Mouse (Mus musculus) heart, postnatal 0 days (tissue): ENCODE results near the gene Eif3k. TPM values are rescaled to one million over a fixed set of nuclear protein-coding genes. Genes with fewer than 3 reads are reported as not detected.
A peak's percentile ranks its signal among the peaks of the same experiment; 100 is the strongest.

Source experiments
- ATAC-seq: fragments of 200-750 bp; cut with Nextera tagmentation; 2 replicates; pipeline ENCODE4 v1.8.0; 2017; ENCODE audit warnings: low read depth, moderate number of reproducible peaks, moderate library complexity; ENCODE audit not compliant: insufficient read depth
- DNase-seq: peaks from one replicate; pipeline ENCODE4 v3.0.0-alpha.2; 2016; ENCODE audit warnings: low spot score
- H3K27ac ChIP-seq: fragments of 300-500 bp; sonication (generic); 2 replicates; pipeline ENCODE4 v1.5.1; 2014; ENCODE audit warnings: low read depth, mild to moderate bottlenecking
- H3K27me3 ChIP-seq: fragments of 300-500 bp; sonication (generic); 2 replicates; pipeline ENCODE4 v1.6.1; 2014; ENCODE audit warnings: low read length, mixed read lengths; ENCODE audit not compliant: control insufficient read depth, insufficient read depth
- H3K36me3 ChIP-seq: fragments of 300-500 bp; sonication (generic); replicated peaks from 2 replicates; pipeline ENCODE4 v1.6.1; 2014; ENCODE audit warnings: low read length, mixed read lengths; ENCODE audit not compliant: control insufficient read depth, insufficient read depth
- H3K4me1 ChIP-seq: fragments of 300-500 bp; sonication (generic); 2 replicates; pipeline ENCODE4 v1.6.1; 2014; ENCODE audit warnings: antibody characterized with exemption; ENCODE audit not compliant: control insufficient read depth, insufficient read depth
- H3K4me2 ChIP-seq: fragments of 300-500 bp; sonication (generic); 2 replicates; pipeline ENCODE4 v1.6.1; 2014; ENCODE audit warnings: low read depth, mild to moderate bottlenecking, low read length, moderate library complexity
- H3K4me3 ChIP-seq: fragments of 300-500 bp; sonication (generic); 2 replicates; pipeline ENCODE4 v1.5.1; 2014; ENCODE audit warnings: low read depth, low read length
- H3K9ac ChIP-seq: fragments of 300-500 bp; sonication (generic); replicated peaks from 2 replicates; pipeline ENCODE4 v1.6.1; 2014; ENCODE audit warnings: low read depth, low read length, mixed read lengths
- H3K9me3 ChIP-seq: fragments of 300-500 bp; sonication (generic); replicated peaks from 2 replicates; pipeline ENCODE4 v1.6.1; 2016; ENCODE audit warnings: low read length; ENCODE audit not compliant: control insufficient read depth
- CTCF ChIP-seq: IDR thresholded peaks from 2 replicates; pipeline ENCODE4 v1.5.1; 2016; ENCODE audit warnings: antibody characterized with exemption, control low read depth, low read depth
- EP300 ChIP-seq: IDR thresholded peaks from 2 replicates; pipeline ENCODE4 v1.6.1; 2016; ENCODE audit warnings: antibody characterized with exemption, low read depth
- WGBS: fragments of 180-500 bp; shearing (Covaris S2); extraction: QIAGEN DNeasy Blood & Tissue Kit; methylation state at CpG from one replicate; pipeline ENCODE4 v1.1.7; 2014; 5-methylcytosine and 5-hydroxymethylcytosine counted together
- polyA plus RNA-seq: library from polyadenylated mRNA; unstranded; fragments of >200 nt; fragmentation: Nextera tagmentation; extraction: Ambion mirVana; gene quantifications from 2 replicates; pipeline ENCODE4 v1.2.1, GENCODE M21; 2015
- total RNA-seq: library from RNA; depleted of rRNA; stranded (reverse); fragments of >200 nt; gene quantifications from 2 replicates; pipeline ENCODE4 v1.2.3, GENCODE M21; 2014; ENCODE audit warnings: low replicate concordance

Eif3k gene
- total and polyA plus RNA-seq, 2 experiments from 2014 or later: 261 to 476 TPM

GRCm38 (mm10) chr7:28941129-28941528, 40.5 kb downstream of the Eif3k start:
- H3K4me2 ChIP-seq: no peak overlapping the region
- peak overlapping the region; percentile 97 for H3K27ac ChIP-seq
- peaks cover 93% of the 10 kb centered on the region for H3K4me1 ChIP-seq
- ATAC-seq (no peak), DNase-seq (no peak)
- H3K36me3 ChIP-seq: peaks cover 14% of the 10 kb centered on the region; the same call in 1 of the 2 replicates
- H3K27me3 ChIP-seq: no peaks in the 10 kb centered on the region
- H3K9ac ChIP-seq: peak overlapping the region; percentile 22
- 22% methylated on average over 4 of the region's 4 CpGs for WGBS
- H3K9me3 ChIP-seq: no peaks in the 10 kb centered on the region
- no peak overlapping the region for H3K4me3 ChIP-seq
- peak; percentile 38; the same call in 1 of the 2 replicates for TF ChIP-seq EP300
- TF ChIP-seq CTCF: no peak

GRCm38 (mm10) chr7:28939418-28940183, 42.1 kb downstream of the Eif3k start:
- DNase-seq: no peak
- peak overlapping the region; percentile 14; the same call in 1 of the 2 replicates for H3K4me2 ChIP-seq
- 30% methylated on average over 7 of the region's 7 CpGs for WGBS
- 0 out of 2 replicates have a peak overlapping the region, but pooled peaks have one; percentile 25 for H3K9ac ChIP-seq
- H3K9me3 ChIP-seq: no peaks in the 10 kb centered on the region
- H3K4me3 ChIP-seq: no peak overlapping the region
- H3K27ac ChIP-seq: peak overlapping the region; percentile 97
- peaks cover 14% of the 10 kb centered on the region; the same call in 1 of the 2 replicates for H3K36me3 ChIP-seq
- H3K27me3 ChIP-seq: no peaks in the 10 kb centered on the region
- peak; percentile 75 for ATAC-seq
- TF ChIP-seq EP300 (no peak), CTCF (no peak)
- peaks cover 89% of the 10 kb centered on the region for H3K4me1 ChIP-seq

GRCm38 (mm10) chr7:28938654-28939053, 43.0 kb downstream of the Eif3k start:
- Histone ChIP-seq H3K9ac (no peak overlapping the region), H3K4me1 (peaks cover 83% of the 10 kb centered on the region), H3K27me3 (no peaks in the 10 kb centered on the region), H3K9me3 (no peaks in the 10 kb centered on the region), H3K27ac (peak overlapping the region; percentile 97), H3K36me3 (peaks cover 14% of the 10 kb centered on the region; the same call in 1 of the 2 replicates), H3K4me3 (no peak overlapping the region), H3K4me2 (peak overlapping the region; percentile 14; the same call in 1 of the 2 replicates)
- TF ChIP-seq EP300: no peak
- TF ChIP-seq CTCF: peak; percentile 8; the same call in 1 of the 2 replicates
- DNase-seq: no peak
- ATAC-seq: peak; percentile 13; the same call in 1 of the 2 replicates
- WGBS: 68% methylated on average over 4 of the region's 4 CpGs

- no peak overlapping the region for H3K4me2 ChIP-seq
- DNase-seq: no peak
- H3K9me3 ChIP-seq: no peaks in the 10 kb centered on the region
- ATAC-seq: no peak
- no peak overlapping the region for H3K4me3 ChIP-seq
- H3K4me1 ChIP-seq: peaks cover 76% of the 10 kb centered on the region
- H3K27me3 ChIP-seq: no peaks in the 10 kb centered on the region
- WGBS: 60% methylated on average over 4 of the region's 4 CpGs
- TF ChIP-seq EP300 (no peak), CTCF (no peak)
- peaks cover 8% of the 10 kb centered on the region; the same call in 1 of the 2 replicates for H3K36me3 ChIP-seq
- H3K27ac ChIP-seq: peak overlapping the region; percentile 97
- 0 out of 2 replicates have a peak overlapping the region, but pooled peaks have one; percentile 9 for H3K9ac ChIP-seq
Observed at GRCm38 (mm10) chr7:28936787-28937186, 44.9 kb downstream of the Eif3k start.

- no peaks in the 10 kb centered on the region for H3K9me3 ChIP-seq
- H3K9ac ChIP-seq: no peak overlapping the region
- no peaks in the 10 kb centered on the region for H3K27me3 ChIP-seq
- no peak for TF ChIP-seq EP300
- no peak for TF ChIP-seq CTCF
- whole genome bisulfite sequencing: 80% methylated on average over 2 of the region's 2 CpGs
- H3K27ac ChIP-seq: peak overlapping the region; percentile 49
- no peaks in the 10 kb centered on the region for H3K36me3 ChIP-seq
- H3K4me1 ChIP-seq: peaks cover 77% of the 10 kb centered on the region
- ATAC-seq (no peak), DNase-seq (no peak)
- no peak overlapping the region for H3K4me2 ChIP-seq
- no peak overlapping the region for H3K4me3 ChIP-seq
Observed at GRCm38 (mm10) chr7:28933825-28934224, 47.8 kb downstream of the Eif3k start.
